Mouse (Mus musculus) skeletal muscle tissue, adult 2 months (tissue): ENCODE measurements around the gene Slc25a23.

Experiments
- DNase-seq: peaks from one replicate; pipeline ENCODE4 v3.0.0-alpha.2; 2012; ENCODE audit warnings: low read depth, low spot score

Gene Slc25a23

GRCm38 (mm10) chr17:57059486-57059977, at the start of gene Slc25a23:
TSS of gene Slc25a23 (minus strand) at chr17:57059863.
- peak; percentile 38 for DNase-seq

GRCm38 (mm10) chr17:57108666-57109171, 49.1 kb upstream of the Slc25a23 start:
- no peak for DNase-seq

- DNase-seq, result no peak
Observed at GRCm38 (mm10) chr17:57108040-57108665, 48.5 kb upstream of the Slc25a23 start.

GRCm38 (mm10) chr17:57107064-57107463, 47.4 kb upstream of the Slc25a23 start:
- no peak for DNase-seq

GRCm38 (mm10) chr17:57106035-57106368, 46.3 kb upstream of the Slc25a23 start:
- no peak for DNase-seq

- DNase-seq, result peak; percentile 46
Observed at GRCm38 (mm10) chr17:57105181-57106034, 45.7 kb upstream of the Slc25a23 start, which contains the start of gene Tnfsf9. TSS of gene Tnfsf9 (plus strand) at chr17:57105325.

- no peak for DNase-seq
Observed at GRCm38 (mm10) chr17:57104496-57104895, 44.8 kb upstream of the Slc25a23 start.

- peak; percentile 45 for DNase-seq
Observed at GRCm38 (mm10) chr17:57102276-57102675, 42.6 kb upstream of the Slc25a23 start.

GRCm38 (mm10) chr17:57099629-57100325, 40.1 kb upstream of the Slc25a23 start:
- no peak for DNase-seq

- no peak for DNase-seq
Observed at GRCm38 (mm10) chr17:57098321-57098720, 38.7 kb upstream of the Slc25a23 start.

- DNase-seq, result peak; percentile 39
Observed at GRCm38 (mm10) chr17:57096623-57096920, 36.9 kb upstream of the Slc25a23 start.

- peak; percentile 54 for DNase-seq
Observed at GRCm38 (mm10) chr17:57095855-57096622, 36.4 kb upstream of the Slc25a23 start.

- DNase-seq, result no peak
Observed at GRCm38 (mm10) chr17:57094222-57094621, 34.6 kb upstream of the Slc25a23 start.

- peak; percentile 20 for DNase-seq
Observed at GRCm38 (mm10) chr17:57087049-57087832, 27.6 kb upstream of the Slc25a23 start, which contains the start of gene Tubb4a. TSS of gene Tubb4a (minus strand) at chr17:57087782.

- no peak for DNase-seq
Observed at GRCm38 (mm10) chr17:57085970-57086757, 26.5 kb upstream of the Slc25a23 start.

- DNase-seq, result no peak
Observed at GRCm38 (mm10) chr17:57082481-57082880, 22.8 kb upstream of the Slc25a23 start.

GRCm38 (mm10) chr17:57081234-57081842, 21.7 kb upstream of the Slc25a23 start:
- DNase-seq, result no peak

GRCm38 (mm10) chr17:57079919-57080318, 20.3 kb upstream of the Slc25a23 start:
- DNase-seq, result no peak

GRCm38 (mm10) chr17:57078336-57078735, 18.7 kb upstream of the Slc25a23 start, which contains the start of gene Dennd1c:
TSS of gene Dennd1c (minus strand) at chr17:57078514.
- peak; percentile 13 for DNase-seq
